Mouse (Mus musculus) liver, adult 2 months (tissue): ENCODE measurements around the gene Camk2d. TPM values are rescaled to one million over a fixed set of nuclear protein-coding genes. Genes with fewer than 3 reads are reported as not detected.

Experiments
- DNase-seq: peaks from one replicate; pipeline ENCODE4 v3.0.0-alpha.2; 2011; ENCODE audit warnings: low read depth, low spot score; ENCODE audit errors: extremely low read depth
- H3K27ac ChIP-seq: fragments of 200-500 bp; replicated peaks from 2 replicates; pipeline ENCODE4 v1.5.1; 2012; ENCODE audit warnings: low read depth, mild to moderate bottlenecking, control low read depth, inconsistent platforms, low read length; ENCODE audit not compliant: insufficient read depth
- H3K27me3 ChIP-seq: fragments of 200-500 bp; 2 replicates; pipeline ENCODE4 v1.6.1; 2012; ENCODE audit warnings: mild to moderate bottlenecking, moderate library complexity, low read length, inconsistent platforms; ENCODE audit not compliant: control insufficient read depth, insufficient read depth
- H3K36me3 ChIP-seq: fragments of 200-500 bp; 2 replicates; pipeline ENCODE4 v1.6.1; 2012; ENCODE audit warnings: low read length, inconsistent platforms; ENCODE audit not compliant: control insufficient read depth, insufficient read depth
- H3K4me1 ChIP-seq: fragments of 200-500 bp; 2 replicates; pipeline ENCODE4 v1.6.1; 2011; ENCODE audit warnings: low read length; ENCODE audit not compliant: control insufficient read depth, insufficient read depth
- H3K4me3 ChIP-seq: fragments of 200-500 bp; 2 replicates; pipeline ENCODE4 v1.5.1; 2011; ENCODE audit warnings: low read depth, mild to moderate bottlenecking, control low read depth, low read length, moderate library complexity; ENCODE audit not compliant: insufficient read depth
- H3K79me2 ChIP-seq: fragments of 200-500 bp; 2 replicates; pipeline ENCODE4 v1.6.1; 2012; ENCODE audit warnings: inconsistent platforms, mild to moderate bottlenecking, low read length, moderate library complexity; ENCODE audit not compliant: control insufficient read depth, insufficient read depth
- H3K9ac ChIP-seq: fragments of 200-500 bp; 2 replicates; pipeline ENCODE4 v1.6.1; 2012; ENCODE audit warnings: low read depth, mild to moderate bottlenecking, control low read depth, inconsistent platforms, low read length
- CTCF ChIP-seq: fragments of 200-500 bp; IDR thresholded peaks from 2 replicates; pipeline ENCODE4 v1.5.1; 2011; ENCODE audit warnings: low read depth, low read length, control low read depth
- POLR2A ChIP-seq: fragments of 200-500 bp; IDR thresholded peaks from 2 replicates; pipeline ENCODE4 v1.6.1; 2011; ENCODE audit warnings: low read length, control low read depth; ENCODE audit not compliant: insufficient read depth; ENCODE audit errors: extremely low read depth
- WGBS: fragments of 180-500 bp; shearing (Covaris S2); methylation state at CpG from one replicate; pipeline ENCODE4 v1.1.7; 2018; 5-methylcytosine and 5-hydroxymethylcytosine counted together
- polyA plus RNA-seq: library from polyadenylated mRNA; depleted of rRNA; stranded (reverse); fragments of >200 nt; gene quantifications from 2 replicates; pipeline ENCODE4 v1.2.3, GENCODE M21; 2012
- total RNA-seq: library from RNA; depleted of rRNA; stranded (reverse); fragments of >200 nt; gene quantifications from 2 replicates; pipeline ENCODE4 v1.2.3, GENCODE M21; 2014

Gene Camk2d
- total and polyA plus RNA-seq, 2 experiments: 5.9 to 9.4 TPM

DNA sequence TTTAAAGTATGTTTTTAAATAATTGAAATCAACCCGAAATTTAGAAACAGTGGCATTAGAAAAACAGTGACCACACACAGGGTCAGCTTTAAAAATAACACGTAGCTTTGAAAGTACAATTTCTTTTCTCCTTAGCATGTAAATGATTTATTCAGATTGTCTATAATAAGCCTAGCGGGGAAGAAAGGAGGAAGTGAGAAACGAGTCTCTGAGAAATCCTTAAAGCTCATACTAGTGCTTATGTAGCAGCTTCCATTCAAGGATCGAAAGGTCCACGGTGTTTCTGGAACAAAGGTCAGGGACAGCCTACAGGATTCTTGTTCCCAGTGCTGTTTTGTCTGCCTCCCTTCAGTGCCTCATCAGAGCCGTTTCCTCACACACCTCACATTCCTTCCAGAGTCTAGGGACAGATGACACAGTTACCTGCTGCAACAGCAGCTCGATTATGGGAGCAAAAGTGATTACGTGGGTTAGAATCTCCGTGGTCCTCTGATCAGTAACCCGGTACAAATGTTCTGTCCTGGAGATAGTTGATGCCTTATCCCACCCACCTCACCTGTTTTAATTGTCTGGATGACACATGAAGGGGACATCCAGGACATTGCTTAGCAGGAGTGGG, 17.5 kb downstream of the Camk2d start:
- Histone ChIP-seq H3K27ac (no peak overlapping the region), H3K79me2 (peaks cover 8% of the 10 kb centered on the region; the same call in 1 of the 2 replicates), H3K27me3 (no peaks in the 10 kb centered on the region), H3K4me3 (no peak overlapping the region), H3K9ac (no peak overlapping the region), H3K36me3 (no peaks in the 10 kb centered on the region), H3K4me1 (peaks cover 2% of the 10 kb centered on the region; the same call in 1 of the 2 replicates)
- no peak for DNase-seq
- WGBS: 63% methylated on average over 11 of the region's 11 CpGs
- TF ChIP-seq POLR2A: no peak
- TF ChIP-seq CTCF: no peak

DNA sequence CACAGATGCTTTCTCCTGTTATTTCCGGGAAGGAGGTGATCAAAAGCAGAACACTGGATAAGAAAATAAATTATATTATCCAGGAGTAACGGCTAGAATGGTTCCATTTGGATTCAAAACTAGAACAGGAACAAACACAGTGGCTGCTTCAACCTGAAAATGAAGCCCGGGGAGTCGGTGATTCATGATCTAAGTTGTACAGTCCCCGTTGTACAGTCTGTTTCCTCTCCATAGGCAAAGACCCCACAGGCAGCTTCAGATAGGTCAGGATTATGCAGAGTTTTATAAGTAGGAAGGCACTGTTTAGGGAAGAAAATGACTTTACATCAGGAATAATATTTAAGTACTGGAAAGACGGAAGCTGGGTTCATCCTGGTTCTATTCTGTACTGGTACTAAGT, 19.2 kb downstream of the Camk2d start:
- Histone ChIP-seq H3K4me1 (peaks cover 2% of the 10 kb centered on the region; the same call in 1 of the 2 replicates), H3K27me3 (no peaks in the 10 kb centered on the region), H3K9ac (no peak overlapping the region), H3K27ac (no peak overlapping the region), H3K4me3 (no peak overlapping the region), H3K36me3 (no peaks in the 10 kb centered on the region), H3K79me2 (peaks cover 8% of the 10 kb centered on the region; the same call in 1 of the 2 replicates)
- 85% methylated on average over 6 of the region's 6 CpGs for WGBS
- TF ChIP-seq POLR2A (no peak), CTCF (no peak)
- no peak for DNase-seq

DNA sequence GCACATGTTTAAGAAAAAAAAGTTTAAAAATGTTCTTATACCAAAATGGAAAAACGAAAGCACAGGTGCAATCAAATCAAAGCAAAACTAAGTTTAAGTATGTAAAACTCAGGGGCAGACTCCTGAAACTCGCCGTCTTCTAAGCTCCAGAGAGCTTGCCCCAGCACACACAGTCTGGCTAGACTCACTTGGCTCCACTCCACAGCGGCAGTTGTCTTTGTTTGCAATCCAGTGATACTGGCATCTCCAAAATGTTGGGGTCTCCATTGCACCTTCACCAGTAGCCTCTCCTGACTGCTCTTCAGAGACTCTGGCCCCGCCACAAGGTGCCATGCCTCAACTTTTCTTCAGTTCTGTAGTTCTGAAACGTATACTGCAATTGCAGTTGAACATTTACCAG, 24.1 kb downstream of the Camk2d start:
- Histone ChIP-seq H3K9ac (no peak overlapping the region), H3K27me3 (no peaks in the 10 kb centered on the region), H3K4me1 (no peaks in the 10 kb centered on the region; the same call in 1 of the 2 replicates), H3K4me3 (no peak overlapping the region), H3K79me2 (no peaks in the 10 kb centered on the region; the same call in 1 of the 2 replicates), H3K27ac (no peak overlapping the region), H3K36me3 (no peaks in the 10 kb centered on the region)
- no peak for DNase-seq
- 93% methylated on average over 6 of the region's 6 CpGs for WGBS
- no peak for TF ChIP-seq POLR2A
- no peak for TF ChIP-seq CTCF

DNA sequence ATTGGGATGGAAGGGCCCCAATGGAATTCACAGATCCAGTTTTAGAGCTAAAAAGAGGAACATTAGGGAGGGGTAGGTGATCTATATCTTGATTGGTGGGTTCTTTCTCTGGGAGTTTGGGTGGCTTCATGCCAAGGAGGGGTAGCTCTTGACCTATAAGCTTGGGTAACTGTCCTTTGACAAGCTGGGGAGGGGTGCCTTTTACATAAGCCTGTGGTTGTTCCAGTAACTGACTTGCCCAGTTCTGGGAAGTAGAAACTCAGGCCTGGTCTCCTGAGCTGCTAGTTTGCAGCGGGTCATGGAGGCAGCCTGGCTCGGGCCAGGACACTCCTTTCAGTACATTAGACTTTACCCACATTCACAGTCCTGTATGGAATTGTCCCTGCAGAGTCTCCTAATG, 26.4 kb downstream of the Camk2d start:
- no peak overlapping the region for H3K4me3 ChIP-seq
- no peak for DNase-seq
- H3K36me3 ChIP-seq: no peaks in the 10 kb centered on the region
- no peaks in the 10 kb centered on the region; the same call in 1 of the 2 replicates for H3K79me2 ChIP-seq
- no peaks in the 10 kb centered on the region; the same call in 1 of the 2 replicates for H3K4me1 ChIP-seq
- TF ChIP-seq CTCF (no peak), POLR2A (no peak)
- H3K27me3 ChIP-seq: no peaks in the 10 kb centered on the region
- no peak overlapping the region for H3K9ac ChIP-seq
- WGBS: 92% methylated on average over 2 of the region's 2 CpGs
- H3K27ac ChIP-seq: no peak overlapping the region

DNA sequence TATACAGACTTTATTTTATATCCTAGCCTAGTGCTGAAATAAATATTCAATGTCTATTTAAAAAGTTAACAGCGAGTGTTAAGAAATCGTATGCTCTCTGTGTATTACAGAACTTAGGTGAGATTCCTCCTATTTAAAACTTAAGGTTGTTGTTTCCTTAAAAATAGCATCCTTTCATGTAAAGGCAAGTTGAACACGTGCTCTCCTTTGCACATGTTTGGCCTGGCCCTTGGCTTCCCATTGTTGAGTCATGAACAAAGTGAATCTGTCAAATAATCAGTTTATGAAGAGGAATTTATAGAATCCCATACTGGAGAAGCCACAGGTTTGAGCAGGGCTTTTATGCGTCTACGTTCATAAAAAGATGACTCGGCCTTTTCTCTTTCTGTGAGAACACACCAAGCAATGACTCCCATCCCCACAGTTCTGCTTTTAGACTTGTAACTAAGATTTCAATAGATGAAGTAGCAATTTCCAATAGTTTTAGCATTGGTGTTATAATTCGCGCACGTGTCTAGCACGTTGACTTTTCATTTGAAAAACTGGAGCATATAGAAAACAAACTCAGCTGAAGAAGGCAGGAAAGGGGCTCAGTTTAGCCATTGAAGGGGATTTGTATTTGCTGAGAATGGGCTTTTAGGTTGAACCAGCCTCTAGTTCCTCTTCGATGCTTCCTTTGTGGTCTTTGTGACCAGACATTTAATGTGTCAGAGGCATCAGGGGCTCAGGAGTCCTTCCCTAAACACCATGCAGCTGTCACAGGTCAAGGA, 29.1 kb downstream of the Camk2d start:
- WGBS: 93% methylated on average over 11 of the region's 11 CpGs
- no peak for TF ChIP-seq CTCF
- TF ChIP-seq POLR2A: no peak
- peak; percentile 22 for DNase-seq
- Histone ChIP-seq H3K9ac (no peak overlapping the region), H3K36me3 (no peaks in the 10 kb centered on the region), H3K4me1 (no peaks in the 10 kb centered on the region; the same call in 1 of the 2 replicates), H3K4me3 (no peak overlapping the region), H3K79me2 (no peaks in the 10 kb centered on the region; the same call in 1 of the 2 replicates), H3K27ac (no peak overlapping the region), H3K27me3 (no peaks in the 10 kb centered on the region)

DNA sequence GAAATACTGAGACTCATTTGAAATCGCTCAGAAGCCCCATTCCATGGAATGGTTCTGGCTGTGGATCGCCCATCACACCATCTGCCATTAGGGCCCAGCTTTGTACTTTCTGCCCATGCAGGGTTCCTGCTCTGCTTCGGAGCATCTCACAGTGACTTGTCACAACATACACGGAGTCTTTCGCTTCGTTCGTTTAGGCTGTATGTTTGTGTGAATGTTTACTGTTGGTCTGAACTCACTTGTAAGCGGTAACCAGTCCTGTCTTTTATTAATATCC, 29.6 kb downstream of the Camk2d start:
- H3K4me3 ChIP-seq: no peak overlapping the region
- WGBS: 91% methylated on average over 8 of the region's 8 CpGs
- no peaks in the 10 kb centered on the region for H3K27me3 ChIP-seq
- no peaks in the 10 kb centered on the region for H3K36me3 ChIP-seq
- no peak for DNase-seq
- no peak overlapping the region for H3K27ac ChIP-seq
- H3K9ac ChIP-seq: no peak overlapping the region
- TF ChIP-seq POLR2A (no peak), CTCF (no peak)
- no peaks in the 10 kb centered on the region; the same call in 1 of the 2 replicates for H3K79me2 ChIP-seq
- no peaks in the 10 kb centered on the region; the same call in 1 of the 2 replicates for H3K4me1 ChIP-seq
